Mouse (Mus musculus) subcutaneous adipose tissue, adult 2 months (tissue): Measurements from ENCODE around the gene Gm7534. TPM values are rescaled to one million over a fixed set of nuclear protein-coding genes. Genes with fewer than 3 reads are reported as not detected.

Experiments
- polyA plus RNA-seq: library from polyadenylated mRNA; depleted of rRNA; stranded (reverse); fragments of >200 nt; gene quantifications from 2 replicates; pipeline ENCODE4 v1.2.3, GENCODE M21; 2012; ENCODE audit warnings: low replicate concordance; rRNA removed

The Gm7534 gene
- polyA plus RNA-seq = not detected in 2 replicates

GRCm38 (mm10) chr4:134202904-134203303 is at the start of gene Gm7534:
Gene Gm7534, minus strand, starts transcription at chr4:134203004.

GRCm38 (mm10) chr4:134246719-134247258 is 44.0 kb upstream of the Gm7534 start, which contains the start of gene Gm30191:
Gene Gm30191, plus strand, starts transcription at chr4:134246935.

GRCm38 (mm10) chr4:134245148-134245843 is 42.5 kb upstream of the Gm7534 start, which contains the start of gene Zfp593:
Gene Zfp593, minus strand, starts transcription at chr4:134245592.

DNA sequence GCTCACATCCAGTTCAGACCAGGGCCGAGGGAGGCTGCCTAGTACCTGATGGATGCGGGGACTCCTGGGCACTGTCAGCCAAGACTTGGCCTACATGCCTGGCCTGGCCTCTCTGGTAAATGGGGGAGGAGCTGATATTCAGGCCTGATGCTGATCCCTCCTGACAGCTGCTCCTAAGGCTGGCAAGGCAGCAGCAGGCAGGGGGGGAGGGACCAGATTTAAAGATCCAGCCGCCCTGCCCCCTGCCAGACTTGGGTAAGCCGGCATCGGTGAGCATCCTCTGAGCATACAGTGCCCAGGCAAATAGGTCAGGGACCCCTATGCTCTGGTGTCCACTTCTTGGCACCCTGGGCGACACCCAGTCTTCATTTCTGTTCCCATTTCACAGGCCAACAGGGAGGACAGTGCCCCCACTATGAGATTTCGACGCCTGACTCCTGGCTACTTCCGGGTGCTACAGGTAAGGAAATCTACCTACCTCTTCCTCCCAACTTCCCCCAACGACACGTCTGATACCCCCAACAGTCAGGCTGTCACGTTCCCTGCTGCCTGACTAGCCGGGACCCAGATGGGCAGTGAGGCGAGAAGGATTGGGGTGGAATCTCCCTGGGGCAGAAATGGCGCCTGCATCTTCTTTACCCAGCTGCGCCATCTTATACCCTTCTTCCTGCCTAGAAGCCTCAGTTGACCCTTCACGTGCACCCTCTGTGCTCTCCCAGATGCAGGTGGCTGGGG is 40.9 kb upstream of the Gm7534 start, which contains the start of gene E130218I03Rik:
Gene E130218I03Rik (plus strand): TSS at position 147 of the 735 bp plus-strand sequence.

DNA sequence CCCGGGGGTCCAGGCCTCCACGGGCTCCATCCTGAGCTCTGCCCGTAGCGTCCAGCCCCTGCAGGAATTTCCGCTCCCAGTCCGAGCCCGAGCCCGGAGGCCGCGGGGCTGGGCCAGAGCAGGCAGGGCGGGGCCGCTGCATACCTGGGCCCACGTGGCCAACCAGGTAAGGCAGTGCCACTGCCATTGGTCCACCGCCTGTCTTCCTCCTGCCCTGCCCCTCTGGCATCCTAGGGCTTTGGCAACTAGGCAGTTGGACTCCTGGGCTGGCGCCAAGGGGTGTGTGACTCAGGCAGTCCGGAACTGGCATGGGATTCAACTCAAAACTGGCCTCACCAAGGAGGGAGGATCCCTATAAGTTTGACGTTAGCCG is 35.5 kb upstream of the Gm7534 start, which contains the start of gene Cnksr1:
Gene Cnksr1 (minus strand): TSS at position 121 of the 373 bp plus-strand sequence.

GRCm38 (mm10) chr4:134227194-134227593 is 24.4 kb upstream of the Gm7534 start, which contains the start of gene Catsper4:
Gene Catsper4, minus strand, starts transcription at chr4:134227383.

Other genes starting within 250 kb of the Gm7534 start
- gene Hmgn2, start 234.4 kb downstream of the Gm7534 start, polyA plus RNA-seq = 37.3 and 49.8 TPM in 2 replicates
- gene Dhdds, start 202.1 kb downstream of the Gm7534 start, polyA plus RNA-seq = 38.1 and 46.6 TPM in 2 replicates
- 0.03 TPM in 1 of 2 replicates, not detected in the other for gene Lin28a, start 184.2 kb downstream of the Gm7534 start, polyA plus RNA-seq
- 0.59 and 0.79 TPM in 2 replicates for gene Zfp683, start 149.2 kb downstream of the Gm7534 start, polyA plus RNA-seq
- gene Crybg2, start 142.2 kb downstream of the Gm7534 start, polyA plus RNA-seq = 0.07 and 1.9 TPM in 2 replicates
- gene Cd52, start 107.9 kb downstream of the Gm7534 start, polyA plus RNA-seq = 34.4 and 67.8 TPM in 2 replicates
- gene Ubxn11, start 100.4 kb downstream of the Gm7534 start, polyA plus RNA-seq = 2.5 and 14.3 TPM in 2 replicates
- 483 and 501 TPM in 2 replicates for gene Sh3bgrl3, start 74.2 kb downstream of the Gm7534 start, polyA plus RNA-seq
- gene Cep85, start 15.9 kb downstream of the Gm7534 start, polyA plus RNA-seq = 11.8 and 22.8 TPM in 2 replicates
- gene Catsper4, start 24.4 kb upstream of the Gm7534 start, polyA plus RNA-seq = 1.5 TPM in 1 of 2 replicates, not detected in the other
- gene Cnksr1, start 35.4 kb upstream of the Gm7534 start, polyA plus RNA-seq = 0.36 and 8.3 TPM in 2 replicates
- gene E130218I03Rik, start 40.7 kb upstream of the Gm7534 start, polyA plus RNA-seq = 0.06 TPM in 1 of 2 replicates, not detected in the other
- gene Zfp593, start 42.6 kb upstream of the Gm7534 start, polyA plus RNA-seq = 6.6 and 14.5 TPM in 2 replicates
- not detected in 2 replicates for gene Gm30191, start 43.9 kb upstream of the Gm7534 start, polyA plus RNA-seq
- gene Grrp1, start 51.1 kb upstream of the Gm7534 start, polyA plus RNA-seq = 29.8 and 36.0 TPM in 2 replicates
- 4.9 and 8.5 TPM in 2 replicates for gene Pdik1l, start 84.9 kb upstream of the Gm7534 start, polyA plus RNA-seq
- 0.60 TPM in 1 of 2 replicates, not detected in the other for gene Trim63, start 112.1 kb upstream of the Gm7534 start, polyA plus RNA-seq
- 0.11 and 0.46 TPM in 2 replicates for gene Slc30a2, start 140.2 kb upstream of the Gm7534 start, polyA plus RNA-seq
- gene Extl1, start 180.8 kb upstream of the Gm7534 start, polyA plus RNA-seq = 0.20 and 0.82 TPM in 2 replicates
- 25.4 and 27.1 TPM in 2 replicates for gene Pafah2, start 193.3 kb upstream of the Gm7534 start, polyA plus RNA-seq